Mouse (Mus musculus): ENCODE results near the gene Btbd11.

DNA sequence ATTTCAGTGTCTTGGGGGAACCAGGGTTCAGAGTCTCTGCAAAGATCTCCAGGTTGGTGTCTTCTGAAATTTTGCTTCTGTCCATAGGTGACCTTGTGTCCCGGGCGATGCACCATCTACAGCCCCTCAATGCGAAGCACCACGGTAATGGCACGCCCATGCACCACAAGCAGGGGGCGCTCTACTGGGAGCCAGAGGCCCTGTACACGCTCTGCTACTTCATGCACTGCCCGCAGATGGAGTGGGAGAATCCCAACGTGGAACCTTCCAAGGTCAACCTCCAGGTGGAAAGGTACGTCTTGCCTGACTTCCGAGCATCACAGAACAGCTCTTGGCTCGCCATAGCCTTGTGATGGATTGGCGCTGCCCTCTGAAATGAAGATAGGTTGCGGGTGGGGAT, 174.8 kb downstream of the Btbd11 start:
- TF ChIP-seq CTCF (IDR thresholded peaks at IDR 0.05; ENCODE audit: low read depth), result no peak
- no peak for TF ChIP-seq EP300 (IDR thresholded peaks at IDR 0.05; ENCODE audit: low read depth)
